Mouse (Mus musculus) stomach, postnatal 0 days (tissue): Measurements from ENCODE around the gene Zdhhc13.

Experiments used
- CTCF ChIP-seq: IDR thresholded peaks from 2 replicates; pipeline ENCODE4 v1.5.1; 2016; ENCODE audit warnings: antibody characterized with exemption, low read depth, mild to moderate bottlenecking, moderate library complexity
- EP300 ChIP-seq: optimal IDR thresholded peaks from 2 replicates; pipeline ENCODE3; 2016; ENCODE audit warnings: antibody characterized with exemption

DNA sequence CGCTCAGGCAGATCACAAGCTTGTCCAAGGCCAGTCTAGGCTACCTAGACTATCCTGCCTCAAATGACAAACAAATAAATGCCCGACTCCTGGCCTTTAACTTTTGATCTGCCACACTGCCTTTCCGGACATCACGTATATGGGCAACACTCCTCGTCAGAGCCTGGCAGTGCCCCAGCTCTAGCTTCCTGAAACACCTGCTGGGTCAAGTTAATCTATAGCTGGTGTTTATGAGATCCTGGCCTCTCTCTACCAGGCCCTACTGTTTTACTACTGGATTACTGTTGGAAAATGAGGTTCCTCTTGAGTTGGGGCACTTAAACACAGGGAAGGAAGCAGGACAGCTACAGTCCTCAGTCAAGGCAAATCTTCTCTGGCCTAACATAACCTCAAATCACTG is 15.5 kb upstream of the Zdhhc13 start:
- TF ChIP-seq CTCF: no peak
- TF ChIP-seq EP300: no peak
